Mouse (Mus musculus) bone marrow, adult 2 months (tissue): ENCODE results near the gene Myf6. TPM values are rescaled to one million over a fixed set of nuclear protein-coding genes. Genes with fewer than 3 reads are reported as not detected.

Experiments
- H3K27ac ChIP-seq: fragments of 200-500 bp; 2 replicates; pipeline ENCODE4 v1.5.1; 2012; ENCODE audit warnings: low read depth, mild to moderate bottlenecking, control low read depth, inconsistent platforms, low read length; ENCODE audit not compliant: control insufficient read depth, poor library complexity, insufficient read depth
- H3K4me1 ChIP-seq: fragments of 200-500 bp; 2 replicates; pipeline ENCODE4 v1.6.1; 2011; ENCODE audit warnings: low read length; ENCODE audit not compliant: control insufficient read depth, insufficient read depth
- H3K4me3 ChIP-seq: fragments of 200-500 bp; replicated peaks from 2 replicates; pipeline ENCODE3; 2011; ENCODE audit warnings: mild to moderate bottlenecking, low read depth, low read length, control low read depth; ENCODE audit not compliant: control insufficient read depth
- CTCF ChIP-seq: fragments of 200-500 bp; IDR thresholded peaks from 2 replicates; pipeline ENCODE4 v1.5.1; 2011; ENCODE audit warnings: low read length, control low read depth; ENCODE audit not compliant: control insufficient read depth, insufficient read depth
- POLR2A ChIP-seq: fragments of 200-500 bp; IDR thresholded peaks from 2 replicates; pipeline ENCODE4 v1.6.1; 2011; ENCODE audit warnings: low read depth, mild to moderate bottlenecking, control low read depth, low read length, borderline replicate concordance; ENCODE audit not compliant: control insufficient read depth
- WGBS: fragments of 180-500 bp; shearing (Covaris S2); methylation state at CpG from one replicate; pipeline ENCODE4 v1.1.7; 2018; 5-methylcytosine and 5-hydroxymethylcytosine counted together
- polyA plus RNA-seq: library from polyadenylated mRNA; stranded (reverse); fragments of >200 nt; gene quantifications from 2 replicates; pipeline ENCODE4 v1.2.4, GENCODE M21; 2011; ENCODE audit warnings: low replicate concordance; ENCODE audit not compliant: missing spikeins, insufficient read depth, insufficient read length

Myf6 gene
- not detected in 2 replicates for polyA plus RNA-seq

DNA sequence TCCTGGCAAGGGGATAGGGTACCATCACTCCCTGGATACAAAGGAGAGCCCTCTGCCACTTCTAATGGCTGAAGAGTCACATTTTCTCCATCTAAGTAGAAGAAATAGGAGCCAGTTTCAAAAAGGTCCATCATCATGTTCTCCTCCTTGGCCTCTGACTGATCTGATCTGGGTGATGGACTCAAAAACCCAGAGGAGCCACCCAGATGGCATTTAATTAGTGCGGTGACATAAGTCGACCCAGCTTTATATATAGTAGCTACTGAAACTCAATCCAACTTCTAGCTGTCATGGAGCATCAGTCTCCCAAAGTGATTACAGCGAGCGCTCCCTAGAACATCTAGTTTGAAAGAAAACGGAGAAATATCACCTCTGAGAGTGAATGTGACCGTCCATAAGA lies at the start of gene Myf6:
Gene Myf6 (minus strand): TSS at position 170 of the 400 bp plus-strand sequence.
- Histone ChIP-seq H3K4me1 (no peaks in the 10 kb centered on the region), H3K4me3 (no peak within 1 kb of the TSS), H3K27ac (no peak within 1 kb of the TSS)
- TF ChIP-seq POLR2A = no peak
- TF ChIP-seq CTCF = no peak
- 81% methylated on average over 6 of the region's 6 CpGs for WGBS

DNA sequence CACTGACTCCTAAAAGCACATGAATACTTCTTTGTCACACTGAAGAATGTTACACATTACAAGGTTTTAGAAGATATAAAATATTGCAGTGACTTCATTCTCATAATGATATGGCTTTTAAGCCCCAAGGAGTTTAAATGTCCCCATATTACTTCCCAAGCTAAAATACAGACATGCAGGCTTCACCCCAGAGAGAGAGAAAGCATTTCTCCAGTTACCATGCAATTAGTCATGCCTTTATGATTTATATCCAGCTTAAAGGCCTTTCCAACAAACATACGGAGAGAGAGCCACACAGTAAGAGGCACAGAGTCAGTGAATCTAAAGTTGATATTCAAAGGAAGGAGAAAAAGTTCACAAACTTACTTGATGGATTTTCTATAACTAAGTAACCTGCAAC lies 48.5 kb upstream of the Myf6 start:
- no peak for TF ChIP-seq CTCF
- 47% methylated on average over 1 of the region's 1 CpGs for WGBS
- Histone ChIP-seq H3K27ac (no peak overlapping the region), H3K4me1 (no peaks in the 10 kb centered on the region), H3K4me3 (no peak overlapping the region)

DNA sequence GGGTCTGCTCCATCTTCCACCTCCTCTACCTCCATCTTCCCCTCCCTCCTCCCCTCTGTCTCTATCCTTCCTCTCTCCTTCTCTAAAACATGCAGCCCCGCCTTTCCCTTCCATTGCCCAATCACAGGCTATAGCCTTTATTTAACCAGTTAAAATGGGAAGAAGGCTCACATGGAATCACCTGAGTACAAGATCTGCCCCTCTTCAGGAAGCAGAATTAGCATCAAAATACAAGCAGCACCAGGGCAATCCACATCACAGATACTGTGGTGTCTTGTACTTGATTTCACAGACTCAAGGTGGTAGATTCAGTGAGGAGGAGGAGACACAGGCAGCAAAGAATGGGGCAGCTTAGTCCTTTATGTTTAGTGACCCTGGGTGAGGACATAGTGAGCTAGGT lies 34.2 kb upstream of the Myf6 start:
- Histone ChIP-seq H3K4me3 (no peak overlapping the region), H3K4me1 (no peaks in the 10 kb centered on the region), H3K27ac (no peak overlapping the region)
- no peak for TF ChIP-seq CTCF
- no peak for TF ChIP-seq POLR2A
- WGBS = 79% methylated on average over 1 of the region's 1 CpGs

DNA sequence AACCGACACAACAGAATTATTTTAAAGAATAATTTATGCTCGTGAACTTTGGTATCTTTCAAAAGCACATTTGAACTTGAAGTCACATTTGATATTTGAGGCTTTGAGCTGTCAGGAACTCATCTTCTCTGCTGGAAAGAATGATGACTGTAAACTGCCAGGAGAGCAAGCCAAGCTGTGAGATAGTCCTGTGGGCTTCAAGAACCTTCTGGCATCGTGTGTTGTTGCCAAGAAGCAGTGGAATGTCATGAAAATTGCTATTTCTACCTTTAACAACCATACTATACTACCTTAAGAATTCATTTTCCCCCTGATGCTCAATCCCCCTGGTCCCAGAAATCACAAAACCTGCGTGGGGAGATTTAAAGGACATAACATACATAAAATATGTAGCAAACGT lies 24.7 kb upstream of the Myf6 start:
- Histone ChIP-seq H3K4me1 (no peaks in the 10 kb centered on the region), H3K4me3 (no peak overlapping the region), H3K27ac (no peak overlapping the region)
- no peak for TF ChIP-seq POLR2A
- no peak for TF ChIP-seq CTCF
- WGBS = 63% methylated on average over 5 of the region's 5 CpGs

DNA sequence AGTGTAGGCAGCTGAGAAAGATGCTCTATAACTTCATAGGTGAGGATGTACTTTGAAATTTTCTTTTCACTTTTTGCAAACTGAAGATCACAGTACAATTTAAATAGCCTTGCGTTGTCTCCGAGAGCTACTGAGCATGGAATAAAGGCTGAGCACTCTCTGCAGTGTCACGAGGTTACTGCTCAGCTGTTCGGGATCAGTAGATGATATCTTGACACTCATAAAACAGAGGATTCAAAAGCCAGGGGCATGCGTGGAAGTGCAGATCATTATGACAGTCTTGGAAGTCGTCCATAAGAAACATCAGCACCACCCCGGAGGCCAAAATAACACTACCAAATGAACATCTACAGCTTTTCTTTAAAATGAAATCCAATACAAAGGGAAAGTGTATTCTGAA lies 22.1 kb upstream of the Myf6 start:
- Histone ChIP-seq H3K4me3 (no peak overlapping the region), H3K4me1 (no peaks in the 10 kb centered on the region), H3K27ac (no peak overlapping the region)
- WGBS = 81% methylated on average over 7 of the region's 7 CpGs
- TF ChIP-seq POLR2A (no peak), CTCF (no peak)

DNA sequence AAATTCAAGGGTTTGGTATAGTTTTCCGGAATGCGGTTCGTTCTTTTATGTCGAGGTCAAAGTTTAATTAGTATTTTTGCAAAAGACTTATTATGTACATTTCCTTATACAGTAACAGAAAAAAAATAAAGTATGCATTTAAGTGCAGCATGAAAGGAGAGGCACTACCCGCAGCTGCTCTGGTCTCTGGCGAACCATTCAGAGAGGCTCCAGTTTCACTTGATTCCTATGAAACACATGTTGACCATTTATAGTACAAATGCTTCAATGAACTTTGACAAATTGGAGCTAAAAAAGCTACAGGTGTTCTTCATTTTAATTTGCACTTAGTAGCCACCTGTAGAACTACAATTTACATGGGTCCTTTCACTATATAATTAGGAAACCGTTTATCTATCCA lies 20.2 kb upstream of the Myf6 start:
- Histone ChIP-seq H3K4me1 (no peaks in the 10 kb centered on the region), H3K4me3 (no peak overlapping the region), H3K27ac (no peak overlapping the region)
- TF ChIP-seq POLR2A (no peak), CTCF (no peak)
- WGBS = 86% methylated on average over 7 of the region's 7 CpGs

DNA sequence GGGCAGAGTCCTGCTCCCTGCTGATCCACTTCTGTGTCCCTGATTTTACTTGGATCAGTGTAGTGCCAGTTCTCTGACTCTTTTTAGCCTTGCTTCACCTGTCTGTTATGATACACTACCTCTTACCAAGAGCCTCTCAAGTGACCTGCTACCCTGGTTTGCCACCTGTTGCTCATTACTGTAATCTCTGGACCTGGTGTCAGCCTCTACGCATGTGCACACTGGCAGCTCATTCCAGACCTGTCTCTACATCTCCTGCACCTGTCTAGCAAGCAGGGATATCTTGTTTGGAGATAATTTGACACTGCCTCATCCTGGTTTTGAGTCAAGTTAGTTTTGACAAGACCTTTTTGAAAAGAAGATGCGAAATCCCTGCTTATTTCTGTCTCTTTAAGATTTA lies 11.9 kb upstream of the Myf6 start:
- no peak overlapping the region for H3K27ac ChIP-seq
- WGBS = 78% methylated on average over 2 of the region's 2 CpGs
- TF ChIP-seq POLR2A (no peak), CTCF (no peak)
- H3K4me1 ChIP-seq = no peaks in the 10 kb centered on the region
- no peak overlapping the region for H3K4me3 ChIP-seq

DNA sequence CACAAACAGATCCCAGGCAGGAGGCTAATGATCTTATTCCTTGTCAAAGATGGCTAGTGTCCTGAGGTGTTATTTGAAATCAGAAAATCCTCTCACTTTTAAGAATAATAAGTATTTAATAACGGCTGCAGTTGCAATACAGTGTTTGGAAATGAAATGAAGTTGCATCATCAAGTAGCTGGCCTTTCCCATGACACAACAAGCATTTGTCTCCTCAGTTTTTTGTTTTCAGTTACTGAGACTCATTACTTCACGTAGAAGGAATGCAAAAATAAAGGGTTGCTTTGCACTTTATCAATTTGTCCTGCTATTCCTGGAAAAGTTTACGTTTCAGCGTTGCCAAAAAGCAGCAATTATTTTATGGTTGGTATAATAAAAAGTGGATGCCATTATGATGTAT lies 8.9 kb upstream of the Myf6 start:
- H3K4me1 ChIP-seq = no peaks in the 10 kb centered on the region

DNA sequence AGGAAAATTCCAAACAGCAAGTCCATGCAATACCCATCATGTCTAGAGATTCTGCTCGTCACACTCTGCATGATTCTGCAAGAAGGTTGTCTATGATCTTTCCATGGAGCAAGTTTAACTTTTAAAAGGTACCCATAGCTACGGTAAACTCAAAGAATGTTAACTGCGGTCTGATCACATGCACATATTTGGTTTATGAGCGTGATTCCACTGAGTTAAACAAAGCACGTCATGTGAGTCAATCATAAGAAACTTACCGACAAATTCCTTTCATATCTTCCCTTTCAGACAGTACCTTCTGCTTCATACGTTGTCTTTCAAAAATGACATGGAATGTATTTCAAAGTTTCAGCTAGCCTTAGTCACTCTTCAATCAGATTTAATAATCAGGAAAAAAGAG lies 7.7 kb upstream of the Myf6 start:
- WGBS = 84% methylated on average over 7 of the region's 7 CpGs
- TF ChIP-seq POLR2A = no peak
- Histone ChIP-seq H3K4me1 (no peaks in the 10 kb centered on the region), H3K27ac (no peak overlapping the region), H3K4me3 (no peak overlapping the region)

More for the DNA sequence above, 8.9 kb upstream of the Myf6 start:
- TF ChIP-seq CTCF (no peak), POLR2A (no peak)
- H3K27ac ChIP-seq = no peak overlapping the region
- no peak overlapping the region for H3K4me3 ChIP-seq
- 72% methylated on average over 4 of the region's 4 CpGs for WGBS
